24 mouse cellular contexts compared by ENCODE assay signal in the genomic region with DNA sequence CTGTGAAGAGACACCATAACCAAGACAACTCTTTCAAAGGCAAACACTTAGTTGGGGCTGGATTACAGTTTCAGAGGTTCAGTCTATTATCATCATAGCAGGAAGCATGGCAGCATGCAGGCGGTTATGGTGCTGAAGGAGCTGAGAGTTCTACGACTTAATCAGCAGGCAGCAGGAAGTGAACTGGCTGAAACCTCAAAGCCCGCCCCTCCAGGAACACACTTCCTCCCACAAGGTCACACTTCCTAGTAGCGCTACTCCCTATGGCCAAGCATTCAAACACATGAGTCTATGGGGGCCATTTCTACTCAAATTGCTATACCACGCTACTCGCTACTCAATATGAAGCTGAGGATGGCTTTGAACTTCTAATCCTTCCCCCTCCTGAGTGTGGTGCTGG. TPM values are rescaled to one million over a fixed set of nuclear protein-coding genes. Genes with fewer than 3 reads are reported as not detected.
DNase-seq lines count a peak whose midpoint lies in the region; TF ChIP-seq lines count a peak whose summit lies in the region.
"Had no signal": no experiment of that assay in that cellular context is flagged by ENCODE, and none has a peak within 500 bp of the region (broad histone marks: within the 10 kb centered on the region; RNA-seq: fewer than 3 reads in every experiment).

No protein-coding gene starts in this region.

- no peaks in the 10 kb centered on the region for H3K27me3 ChIP-seq in MEL (ENCODE audit: control insufficient read depth in 1 of 2, insufficient read depth in 2 of 2, low read length in 2 of 2)
- no peaks in the 10 kb centered on the region for H3K27me3 ChIP-seq in splenic B cell, adult 2 months (ENCODE audit: control insufficient read depth, insufficient read depth, low read length, poor library complexity, severe bottlenecking)
- H3K27me3 ChIP-seq: CH12.LX; hindbrain, embryonic 13.5 days had no signal

- no peak for TF ChIP-seq CTCF in MEL (IDR thresholded peaks at IDR 0.05 in 2 of 3, conservative IDR thresholded peaks at IDR 0.05 in 1 of 3; ENCODE audit: control insufficient read depth in 1 of 3, insufficient read depth in 1 of 3, low read depth in 2 of 3, low read length in 3 of 3, poor library complexity in 1 of 3, severe bottlenecking in 1 of 3)

- no peaks in the 10 kb centered on the region for H3K9me3 ChIP-seq in MEL (replicated peaks; ENCODE audit: insufficient read depth, low read length)
- H3K9me3 ChIP-seq: embryonic facial prominence, embryonic 10.5 days; forebrain, embryonic 13.5 days; heart, embryonic 10.5 days; hindbrain, embryonic 13.5 days had no signal

- intact Hi-C loops in heart, postnatal 36 days (cut with DNase I), result loop anchor here (2.0 kb wide), 1 partner anchor 39 kb away; no protein-coding TSS in a partner anchor

- H3K36me3 ChIP-seq in MEL (ENCODE audit: control insufficient read depth in 1 of 2, insufficient read depth in 2 of 2, low read length in 2 of 2), result peaks cover 0 to 4% of the 10 kb centered on the region in 2 experiments; a peak in 2 of 4 replicates
- no peaks in the 10 kb centered on the region for H3K36me3 ChIP-seq in splenic B cell, adult 2 months (ENCODE audit: control insufficient read depth, insufficient read depth, low read length, poor library complexity, severe bottlenecking)
- H3K36me3 ChIP-seq: embryonic facial prominence, embryonic 10.5 days; heart, embryonic 10.5 days; hindbrain, embryonic 13.5 days had no signal

- peaks cover 3% of the 10 kb centered on the region; the same call in 1 of the 2 replicates for H3K79me2 ChIP-seq in MEL (ENCODE audit: control insufficient read depth, insufficient read depth, low read length, poor library complexity)

- H3K9ac ChIP-seq in MEL (ENCODE audit: control insufficient read depth, low read depth, low read length, poor library complexity, severe bottlenecking), result no peak overlapping the region
- H3K9ac ChIP-seq: forebrain, embryonic 13.5 days; forebrain, postnatal 0 days; hindbrain, embryonic 13.5 days had no signal

- peak; percentile 78 for DNase-seq in heart, adult 11 months
- DNase-seq in heart, postnatal 36 days, result no peak
- peak; percentile 49 for DNase-seq in MEL (ENCODE audit: low read depth, low spot score)
- peak; percentile 27 for DNase-seq in induced T-regulatory cell, adult 2 months (ENCODE audit: low read depth)
- peak; percentile 24 for DNase-seq in splenic B cell, adult 2 months (ENCODE audit: low read depth, low spot score)
- no peak for DNase-seq in ovary, postnatal 14 days (ENCODE audit: low spot score)
- no peak for DNase-seq in gastrocnemius, adult 8-10 months (ENCODE audit: low spot score in 2 of 2)
- DNase-seq: adrenal gland, postnatal 10 days; cerebellum, adult 11 months; cerebellum, adult 9-10 months; forebrain, postnatal 0 days; gastrocnemius, postnatal 25 days; heart, postnatal 10 days had no signal

- peaks cover 12 to 33% of the 10 kb centered on the region in 2 experiments for H3K4me1 ChIP-seq in MEL (ENCODE audit: control insufficient read depth in 1 of 2, insufficient read depth in 2 of 2, low read length in 2 of 2)
- H3K4me1 ChIP-seq: forebrain, embryonic 13.5 days had no signal

- TF ChIP-seq EP300 in MEL (IDR thresholded peaks at IDR 0.05; ENCODE audit: low read depth in 1 of 2, low read length in 2 of 2), result no peak

- H3K27ac ChIP-seq in MEL (ENCODE audit: control insufficient read depth, low read depth, low read length), result no peak overlapping the region; the same call in 1 of the 2 replicates
- H3K27ac ChIP-seq: embryonic facial prominence, embryonic 10.5 days; forebrain, embryonic 13.5 days; heart, embryonic 10.5 days; hindbrain, embryonic 13.5 days; hindbrain, postnatal 0 days had no signal

- no peak for TF ChIP-seq RAD21 in MEL (IDR thresholded peaks at IDR 0.05; ENCODE audit: low read depth, low read length)

- no peak for TF ChIP-seq POLR2A in MEL (IDR thresholded peaks at IDR 0.05; ENCODE audit: control insufficient read depth in 1 of 2, insufficient read depth in 1 of 2, low read depth in 1 of 2, low read length in 2 of 2, poor library complexity in 1 of 2)

- H3K4me3 ChIP-seq in MEL (ENCODE audit: control insufficient read depth in 1 of 2, insufficient read depth in 1 of 2, low read depth in 2 of 2, low read length in 2 of 2), result no peak overlapping the region
- H3K4me3 ChIP-seq: embryonic facial prominence, embryonic 10.5 days; forebrain, embryonic 13.5 days; heart, embryonic 10.5 days; hindbrain, embryonic 13.5 days had no signal

TF ChIP-seq in MEL, 35 proteins besides CTCF, POLR2A, EP300 and RAD21:
- TF ChIP-seq ZC3H11A (IDR thresholded peaks at IDR 0.05; ENCODE audit: low read depth, low read length), result no peak
- no peak for TF ChIP-seq MXI1 (IDR thresholded peaks at IDR 0.05; ENCODE audit: low read depth, low read length)

RNA-seq across cellular contexts. Expression of gene Cldn14, which starts 31.1 kb away (rescaled TPM):
- not detected for total RNA-seq in heart, postnatal 36 days (2021)
- 0.13 TPM in 1 of 2 replicates, not detected in the other for total RNA-seq in MEL (2012; rRNA removed)
- not detected for polyA plus RNA-seq in MEL (2012; ENCODE audit: insufficient read depth in 1 of 2, insufficient read length in 2 of 2, low read depth in 1 of 2, low replicate concordance in 2 of 2, missing spikeins in 1 of 2)
- not detected for total RNA-seq in gastrocnemius, adult 8-10 months (2022)
- total RNA-seq: forebrain, postnatal 0 days; gastrocnemius, adult 18-20 months; gastrocnemius, postnatal 25 days; heart, adult 18-20 months; heart, postnatal 10 days; hematopoietic stem cell, adult 5-6 weeks; hindbrain, postnatal 0 days had no signal
- polyA plus RNA-seq: brain, embryonic 14.5 days; embryonic facial prominence, embryonic 10.5 days; forebrain, embryonic 13.5 days; forebrain, postnatal 0 days; heart, embryonic 10.5 days; heart, embryonic 14.5 days; hindbrain, embryonic 13.5 days had no signal

Comparison
In these comparisons a context has a peak if more than half of its experiments do, and no peak if none do; other contexts are left out.
1. DNase-seq: peak in heart, adult 11 months (single experiment), MEL (single experiment), induced T-regulatory cell, adult 2 months (single experiment) and splenic B cell, adult 2 months (single experiment); none in heart, postnatal 36 days (0 of 2), ovary, postnatal 14 days (single experiment) and gastrocnemius, adult 8-10 months (0 of 2).